Mouse (Mus musculus) liver, postnatal 0 days (tissue): ENCODE measurements around the gene Rbbp8nl.

ENCODE experiments used
- CTCF ChIP-seq: sonication (generic); IDR thresholded peaks from 2 replicates; pipeline ENCODE4 v1.5.1; 2016; ENCODE audit warnings: antibody characterized with exemption, low read depth
- EP300 ChIP-seq: IDR thresholded peaks from 2 replicates; pipeline ENCODE4 v1.6.1; 2016; ENCODE audit warnings: antibody characterized with exemption, low read depth, mild to moderate bottlenecking

GRCm38 (mm10) chr2:180229129-180229528 is 60.5 kb downstream of the Rbbp8nl start:
- no peak for TF ChIP-seq CTCF
- no peak for TF ChIP-seq EP300
